Mouse (Mus musculus): ENCODE results near the gene Cntn5. TPM values are rescaled to one million over a fixed set of nuclear protein-coding genes. Genes with fewer than 3 reads are reported as not detected.

Gene Cntn5
- total and polyA plus RNA-seq, 2 experiments from 2014 or later: 23.7 to 24.8 TPM

DNA sequence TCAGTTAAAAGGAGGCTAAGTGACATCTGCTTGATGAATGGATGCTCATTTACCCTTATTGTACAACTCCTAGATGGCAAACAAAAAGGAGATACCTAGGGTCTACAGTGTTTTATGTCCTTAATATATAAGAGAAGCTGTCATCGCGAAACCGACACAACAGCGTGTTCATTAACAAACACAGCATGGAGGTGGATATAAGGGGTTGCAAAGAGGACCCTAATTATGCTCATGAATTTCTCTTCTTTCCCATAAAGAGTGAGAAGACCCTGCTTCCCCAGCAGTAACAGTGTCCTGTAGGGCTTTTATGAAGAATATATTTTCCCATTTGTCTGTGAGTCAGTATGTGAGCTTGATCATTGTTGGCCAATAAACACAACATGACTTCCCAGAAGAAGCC, 939.2 kb downstream of the Cntn5 start:
- H3K4me1 ChIP-seq (ENCODE audit: insufficient read depth, low read length): no peaks in the 10 kb centered on the region

DNA sequence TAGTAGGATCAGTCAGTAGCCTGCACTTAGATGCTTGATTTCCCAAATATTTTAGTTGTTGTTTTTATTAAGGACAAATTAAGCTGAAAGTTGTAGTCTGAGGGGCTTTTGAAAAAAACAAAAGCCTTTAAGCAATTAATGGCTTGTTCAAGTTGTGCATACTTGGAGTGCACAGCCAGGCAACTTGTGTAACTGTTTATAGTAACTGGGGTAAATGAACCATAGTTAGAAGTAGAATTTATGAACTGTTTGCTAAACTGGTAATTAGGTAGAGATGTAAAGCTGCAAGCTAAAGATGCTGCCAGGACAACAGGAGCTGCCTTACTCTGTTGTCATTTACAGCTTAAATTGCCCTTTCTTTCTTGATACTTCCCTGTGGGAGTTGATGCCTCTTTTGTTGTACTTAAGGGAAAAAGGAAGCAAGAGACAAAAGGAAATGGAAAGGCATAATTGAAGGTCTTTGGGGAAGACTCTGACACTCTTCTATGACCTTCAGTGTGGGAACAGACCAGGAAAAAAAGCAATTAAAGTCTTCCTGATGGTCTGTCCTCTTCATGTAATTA, 943.9 kb downstream of the Cntn5 start:
- Histone ChIP-seq H3K27ac (ENCODE audit: low read depth, low read length) (no peak overlapping the region), H3K9me3 (ENCODE audit: low read length) (no peaks in the 10 kb centered on the region), H3K4me3 (ENCODE audit: low read depth, low read length) (no peak overlapping the region), H3K36me3 (ENCODE audit: insufficient read depth, low read length) (no peaks in the 10 kb centered on the region), H3K9ac (replicated peaks; ENCODE audit: low read length, poor library complexity, severe bottlenecking) (no peak overlapping the region), H3K4me2 (ENCODE audit: low read depth, low read length, poor library complexity, severe bottlenecking) (no peak overlapping the region), H3K27me3 (ENCODE audit: insufficient read depth, low read length) (no peaks in the 10 kb centered on the region), H3K4me1 (ENCODE audit: insufficient read depth, low read length) (no peaks in the 10 kb centered on the region)
- no peak for TF ChIP-seq CTCF (IDR thresholded peaks at IDR 0.05)
- ATAC-seq (ENCODE audit: low FRiP score): no peak
- DNase-seq (ENCODE audit: low spot score): no peak

More for the DNA sequence above, 939.2 kb downstream of the Cntn5 start:
- TF ChIP-seq CTCF (IDR thresholded peaks at IDR 0.05): no peak
- ATAC-seq (ENCODE audit: low FRiP score) (no peak), DNase-seq (ENCODE audit: low spot score) (no peak)
- Histone ChIP-seq H3K9ac (replicated peaks; ENCODE audit: low read length, poor library complexity, severe bottlenecking) (no peak overlapping the region), H3K36me3 (ENCODE audit: insufficient read depth, low read length) (no peaks in the 10 kb centered on the region), H3K27me3 (ENCODE audit: insufficient read depth, low read length) (no peaks in the 10 kb centered on the region), H3K4me3 (ENCODE audit: low read depth, low read length) (no peak overlapping the region), H3K4me2 (ENCODE audit: low read depth, low read length, poor library complexity, severe bottlenecking) (no peak overlapping the region), H3K9me3 (ENCODE audit: low read length) (no peaks in the 10 kb centered on the region), H3K27ac (ENCODE audit: low read depth, low read length) (no peak overlapping the region)
- 96% methylated on average over 4 of the region's 4 CpGs for WGBS

DNA sequence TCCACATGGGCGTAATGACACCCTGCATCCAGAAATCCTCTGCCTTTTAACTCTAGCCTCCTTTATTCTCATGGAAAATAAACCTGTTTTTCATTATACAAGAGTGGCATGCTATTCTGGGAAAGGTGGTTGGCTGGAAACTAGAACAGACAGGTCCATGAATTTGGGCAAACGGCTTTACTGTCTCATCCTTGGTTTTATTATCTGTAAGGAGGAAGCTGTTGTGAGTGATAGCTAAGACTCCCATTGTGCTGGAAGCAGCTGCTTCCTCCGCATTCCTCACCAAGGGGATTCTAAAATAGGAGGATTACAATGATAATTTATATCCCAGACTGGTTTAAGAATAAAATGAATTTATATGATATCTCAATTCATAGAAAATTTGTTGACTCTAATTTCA, 955.2 kb downstream of the Cntn5 start:
- Histone ChIP-seq H3K9ac (replicated peaks; ENCODE audit: low read length, poor library complexity, severe bottlenecking) (no peak overlapping the region), H3K27me3 (ENCODE audit: insufficient read depth, low read length) (no peaks in the 10 kb centered on the region), H3K9me3 (ENCODE audit: low read length) (no peaks in the 10 kb centered on the region), H3K27ac (ENCODE audit: low read depth, low read length) (no peak overlapping the region), H3K4me1 (ENCODE audit: insufficient read depth, low read length) (no peaks in the 10 kb centered on the region), H3K4me3 (ENCODE audit: low read depth, low read length) (no peak overlapping the region), H3K4me2 (ENCODE audit: low read depth, low read length, poor library complexity, severe bottlenecking) (no peak overlapping the region), H3K36me3 (ENCODE audit: insufficient read depth, low read length) (no peaks in the 10 kb centered on the region)
- WGBS: 52% methylated on average over 3 of the region's 3 CpGs
- DNase-seq (ENCODE audit: low spot score) (no peak), ATAC-seq (ENCODE audit: low FRiP score) (no peak)
- TF ChIP-seq CTCF (IDR thresholded peaks at IDR 0.05): no peak

DNA sequence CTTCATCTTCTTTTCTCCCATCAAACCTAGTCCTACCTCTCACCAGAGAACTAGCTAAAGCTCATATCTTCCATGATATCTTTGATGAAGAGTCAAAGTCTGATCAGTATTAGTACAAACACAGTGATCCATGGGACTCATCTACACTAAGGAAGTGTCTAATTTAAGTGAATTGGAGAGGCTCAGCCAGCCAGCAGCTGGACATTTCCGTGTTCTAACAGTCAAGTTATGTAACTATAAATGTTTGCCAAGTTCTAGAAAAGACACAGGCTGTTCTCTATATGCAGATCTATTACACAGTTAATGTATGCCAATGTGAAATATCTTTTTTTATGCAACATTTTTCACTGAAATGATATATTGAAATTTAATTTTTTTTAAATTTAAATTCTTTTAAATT, 959.7 kb downstream of the Cntn5 start:
- Histone ChIP-seq H3K27me3 (ENCODE audit: insufficient read depth, low read length) (no peaks in the 10 kb centered on the region), H3K4me2 (ENCODE audit: low read depth, low read length, poor library complexity, severe bottlenecking) (no peak overlapping the region), H3K9me3 (ENCODE audit: low read length) (no peaks in the 10 kb centered on the region), H3K36me3 (ENCODE audit: insufficient read depth, low read length) (no peaks in the 10 kb centered on the region), H3K27ac (ENCODE audit: low read depth, low read length) (no peak overlapping the region), H3K9ac (replicated peaks; ENCODE audit: low read length, poor library complexity, severe bottlenecking) (no peak overlapping the region), H3K4me1 (ENCODE audit: insufficient read depth, low read length) (no peaks in the 10 kb centered on the region), H3K4me3 (ENCODE audit: low read depth, low read length) (no peak overlapping the region)
- TF ChIP-seq CTCF (IDR thresholded peaks at IDR 0.05): no peak
- WGBS: 81% methylated on average over 1 of the region's 1 CpGs
- DNase-seq (ENCODE audit: low spot score) (no peak), ATAC-seq (ENCODE audit: low FRiP score) (no peak)

DNA sequence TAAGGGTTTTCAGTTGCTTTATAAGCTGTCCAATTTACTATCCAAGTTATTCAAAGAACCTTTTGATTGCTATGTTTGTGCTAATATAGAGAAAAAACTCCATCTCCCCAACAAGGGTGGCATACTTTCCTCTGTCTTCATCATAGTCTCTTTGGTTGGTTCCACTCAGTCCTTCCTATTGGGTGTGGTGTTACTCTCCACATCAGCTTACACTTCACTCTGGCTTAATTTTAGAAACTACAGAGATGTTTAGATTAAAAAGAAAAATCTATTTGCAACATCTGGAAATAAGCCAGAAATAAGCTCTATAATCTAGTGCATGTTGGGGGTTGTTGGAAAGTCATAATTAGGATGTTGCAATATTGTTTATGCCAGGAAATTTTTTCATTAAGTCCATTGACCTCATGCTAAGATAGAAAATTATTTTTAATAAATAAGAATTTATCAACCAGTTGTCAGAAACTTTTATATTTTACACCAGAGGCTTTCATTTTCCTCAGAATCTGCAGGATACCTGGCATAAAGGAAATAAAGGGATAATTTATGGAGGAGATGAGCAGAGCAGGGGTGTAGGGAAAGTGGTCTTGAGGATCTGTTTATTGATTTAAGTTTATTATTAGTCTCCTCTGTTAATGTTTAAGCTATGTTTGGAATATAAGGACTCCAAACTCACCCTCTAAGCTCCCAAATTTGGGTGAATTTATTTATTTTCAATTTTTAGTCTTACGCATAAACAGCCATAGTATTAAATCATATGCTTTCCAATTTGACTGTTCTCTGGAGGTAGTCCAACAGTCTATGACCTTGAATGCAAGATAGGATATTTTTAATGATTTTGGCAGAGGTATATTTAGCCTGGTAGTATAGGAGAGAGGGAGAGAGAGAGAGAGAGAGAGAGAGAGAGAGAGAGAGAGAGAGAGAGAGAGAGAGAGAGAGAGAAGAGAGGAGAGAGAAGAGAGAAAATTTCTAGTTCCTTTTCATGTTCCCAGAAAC, 966.8 kb downstream of the Cntn5 start:
- Histone ChIP-seq H3K27ac (ENCODE audit: low read depth, low read length) (no peak overlapping the region), H3K4me2 (ENCODE audit: low read depth, low read length, poor library complexity, severe bottlenecking) (no peak overlapping the region), H3K9ac (replicated peaks; ENCODE audit: low read length, poor library complexity, severe bottlenecking) (no peak overlapping the region), H3K4me1 (ENCODE audit: insufficient read depth, low read length) (no peaks in the 10 kb centered on the region), H3K27me3 (ENCODE audit: insufficient read depth, low read length) (no peaks in the 10 kb centered on the region), H3K9me3 (ENCODE audit: low read length) (no peaks in the 10 kb centered on the region), H3K36me3 (ENCODE audit: insufficient read depth, low read length) (no peaks in the 10 kb centered on the region), H3K4me3 (ENCODE audit: low read depth, low read length) (no peak overlapping the region)
- ATAC-seq (ENCODE audit: low FRiP score) (no peak), DNase-seq (ENCODE audit: low spot score) (no peak)
- 87% methylated on average over 1 of the region's 1 CpGs for WGBS
- TF ChIP-seq CTCF (IDR thresholded peaks at IDR 0.05): no peak

DNA sequence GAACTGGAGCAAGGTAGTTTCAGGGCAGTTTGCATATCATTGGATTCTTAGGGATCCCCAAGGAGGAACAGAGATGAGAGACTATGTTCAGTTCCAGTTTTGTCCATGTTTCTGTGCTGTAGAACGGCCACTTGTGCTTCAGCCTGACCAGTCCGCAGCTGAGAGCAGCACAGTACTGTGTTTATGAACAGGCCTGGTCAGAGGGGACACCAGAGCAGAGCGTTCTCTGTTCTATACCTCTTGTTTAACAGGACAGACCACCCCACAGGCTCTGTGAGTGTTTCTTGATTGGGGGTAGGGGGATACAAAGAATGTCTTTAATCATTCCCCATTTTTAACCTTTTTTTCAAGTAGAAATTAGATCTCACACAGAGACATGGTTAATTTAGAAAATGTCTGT, 984.0 kb downstream of the Cntn5 start:
- 0 out of 2 replicates have a peak, but pooled peaks cover 5% of the 10 kb centered on the region for H3K9me3 ChIP-seq (ENCODE audit: low read length)
- no peak overlapping the region for H3K9ac ChIP-seq (replicated peaks; ENCODE audit: low read length, poor library complexity, severe bottlenecking)
- no peaks in the 10 kb centered on the region for H3K36me3 ChIP-seq (ENCODE audit: insufficient read depth, low read length)
- no peak for TF ChIP-seq CTCF (IDR thresholded peaks at IDR 0.05)
- H3K4me3 ChIP-seq (ENCODE audit: low read depth, low read length): no peak overlapping the region
- H3K4me1 ChIP-seq (ENCODE audit: insufficient read depth, low read length): no peaks in the 10 kb centered on the region
- no peak overlapping the region for H3K4me2 ChIP-seq (ENCODE audit: low read depth, low read length, poor library complexity, severe bottlenecking)
- ATAC-seq (ENCODE audit: low FRiP score) (no peak), DNase-seq (ENCODE audit: low spot score) (no peak)
- H3K27me3 ChIP-seq (ENCODE audit: insufficient read depth, low read length): no peaks in the 10 kb centered on the region
- no peak overlapping the region for H3K27ac ChIP-seq (ENCODE audit: low read depth, low read length)
- WGBS: 83% methylated on average over 3 of the region's 3 CpGs
